Mouse (Mus musculus): ENCODE measurements around the gene Grm1.
"Not testable (repeated sequence)": the region's sequence is repeated elsewhere in the genome, so short reads cannot be mapped to it uniquely, and the experiment has no call there.

The Grm1 gene

DNA sequence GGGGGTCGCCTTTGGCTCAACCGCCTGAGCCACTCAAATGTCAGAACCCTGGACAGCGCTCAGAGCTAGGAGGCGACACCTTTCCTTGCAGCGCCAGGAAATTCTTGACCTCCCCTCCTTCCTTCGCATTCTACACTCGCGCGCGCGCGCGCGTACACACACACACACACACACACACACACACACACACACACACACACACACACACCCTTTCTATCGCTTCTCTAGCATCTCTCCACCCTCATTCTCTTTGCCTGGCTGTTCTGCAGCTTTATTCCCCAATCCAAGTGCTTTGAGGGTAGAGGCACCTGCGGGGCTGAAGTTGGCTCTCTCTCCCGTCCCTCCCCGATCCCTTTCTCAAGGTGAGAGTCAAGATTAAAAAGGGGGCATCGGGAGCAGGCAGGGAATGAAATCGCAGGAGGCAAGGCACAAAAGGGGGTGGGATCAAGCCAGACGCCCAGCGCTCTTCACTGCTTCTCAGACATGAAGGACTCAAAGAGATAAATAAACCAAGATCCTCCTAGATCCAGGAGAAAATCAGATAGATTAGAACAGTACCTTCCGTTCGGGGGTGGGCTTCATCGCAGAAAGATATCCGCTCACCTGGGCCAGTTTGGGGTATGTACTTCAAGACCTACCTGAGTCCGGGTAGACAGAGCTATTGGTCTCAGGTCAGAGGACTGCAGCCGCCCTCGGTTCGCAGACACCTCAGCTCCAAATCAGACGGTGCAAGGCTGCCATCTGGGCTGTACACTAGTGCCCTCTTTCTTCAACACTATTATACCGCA, at the start of gene Grm1:
Gene Grm1 (minus strand): TSS at position 746 of the 788 bp plus-strand sequence.
- DNase-seq (ENCODE audit: low read depth, low spot score): peak; percentile 49

DNA sequence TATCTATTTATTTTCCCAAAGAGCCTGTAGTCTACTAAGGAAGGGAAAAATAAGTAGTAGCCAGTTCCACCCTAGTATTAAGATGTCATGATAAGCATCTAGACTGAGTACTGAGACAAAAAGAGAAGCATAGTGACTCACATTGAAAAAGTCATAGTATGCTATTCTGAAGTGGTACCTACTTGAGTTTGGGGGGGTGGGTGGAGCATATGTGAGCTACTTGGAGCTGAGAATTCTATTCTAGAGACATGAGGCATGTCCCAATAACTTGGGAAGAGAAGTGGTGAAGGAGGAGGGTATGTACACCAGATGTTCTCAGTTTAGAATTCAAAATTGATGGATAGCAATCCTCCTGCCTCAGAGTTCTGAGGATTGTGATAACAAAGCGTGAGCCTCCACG, 39.6 kb upstream of the Grm1 start:
- DNase-seq (ENCODE audit: low read depth, low spot score): no peak

- DNase-seq (ENCODE audit: low read depth, low spot score): no peak
Observed at GRCm38 (mm10) chr10:11098475-11099044, 16.4 kb upstream of the Grm1 start.

DNA sequence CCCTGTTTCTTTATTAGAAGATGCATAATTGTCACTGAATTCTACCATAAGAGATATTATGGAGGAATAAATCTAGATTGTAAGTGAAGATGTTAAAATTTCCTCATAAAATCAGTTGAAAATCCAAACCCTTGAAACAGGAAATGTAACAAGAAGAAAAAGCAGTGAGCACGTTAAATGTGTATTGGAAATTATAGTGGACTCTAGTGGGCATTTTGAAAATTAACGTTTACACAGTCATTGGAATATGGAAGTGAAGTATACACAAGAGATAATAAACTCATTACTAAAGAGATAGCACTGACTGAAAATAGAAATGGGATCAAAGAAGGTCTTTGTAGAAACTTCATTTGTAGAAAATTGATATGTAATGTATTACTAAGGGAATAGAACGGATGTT, 4.2 kb upstream of the Grm1 start:
- DNase-seq (ENCODE audit: low read depth, low spot score): no peak

DNA sequence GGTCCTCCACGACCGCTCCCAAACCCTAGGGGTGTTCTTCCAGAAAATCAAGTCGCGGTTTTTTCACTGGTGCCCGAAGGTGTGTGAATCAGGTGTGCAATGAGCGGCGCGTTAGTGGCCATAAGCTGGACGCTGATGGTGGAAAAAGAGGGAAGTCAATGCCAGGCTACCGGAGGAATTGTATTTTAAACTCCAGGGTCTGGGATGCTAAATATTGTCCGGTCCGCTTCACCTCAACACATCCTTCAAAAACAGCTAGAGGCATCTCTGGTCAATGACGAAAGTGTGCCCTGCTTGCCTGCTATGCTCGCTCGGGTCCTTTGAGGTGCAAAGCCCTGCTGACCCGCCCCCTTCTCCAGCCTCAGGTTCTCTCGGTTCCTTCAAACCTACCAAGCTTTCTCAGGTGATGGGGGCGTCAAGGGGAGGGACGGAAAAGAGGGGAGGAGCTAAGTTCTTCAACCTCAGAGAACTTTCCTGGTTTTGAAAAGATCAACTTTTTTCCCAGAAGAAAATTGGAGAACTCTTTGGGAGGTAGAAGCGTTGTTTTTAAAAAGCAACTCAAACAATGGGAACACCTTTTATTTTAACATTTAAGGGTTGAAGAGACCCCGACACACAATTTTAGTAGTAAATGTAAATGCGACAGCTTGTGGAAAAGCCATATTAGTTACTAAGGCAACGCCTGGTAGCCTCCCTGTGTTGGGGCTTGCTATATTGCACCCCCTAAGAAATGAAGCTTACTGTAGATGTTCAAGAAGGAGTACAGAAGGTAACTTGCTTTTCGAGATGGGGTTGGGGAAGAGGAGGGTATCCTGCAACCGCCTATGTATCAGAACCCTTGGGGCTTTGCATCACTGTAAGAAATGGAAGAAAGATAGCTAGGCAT, 1.2 kb downstream of the Grm1 start:
- DNase-seq (ENCODE audit: low read depth, low spot score): no peak

GRCm38 (mm10) chr10:11080013-11080724, 2.0 kb downstream of the Grm1 start:
- DNase-seq (ENCODE audit: low read depth, low spot score): no peak

DNA sequence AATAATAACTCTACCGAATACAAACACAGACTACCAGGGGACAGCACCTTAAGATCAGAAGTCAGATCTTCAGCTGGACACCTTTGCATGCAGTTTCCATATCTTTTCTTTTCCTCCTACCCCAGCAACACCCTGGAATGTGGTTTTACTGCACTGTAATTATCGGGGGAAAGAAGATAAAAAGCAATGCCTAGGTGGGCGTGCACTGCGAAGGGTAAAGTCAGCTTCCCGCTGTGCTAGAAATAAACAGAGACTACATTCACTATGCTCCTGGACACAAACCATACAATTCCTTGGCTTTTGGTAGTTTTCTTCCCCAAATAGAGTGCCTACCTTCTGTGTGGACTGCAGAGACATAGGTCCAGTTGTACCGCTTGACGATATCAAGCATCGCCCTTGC, 2.6 kb downstream of the Grm1 start:
- no peak for DNase-seq (ENCODE audit: low read depth, low spot score)

DNA sequence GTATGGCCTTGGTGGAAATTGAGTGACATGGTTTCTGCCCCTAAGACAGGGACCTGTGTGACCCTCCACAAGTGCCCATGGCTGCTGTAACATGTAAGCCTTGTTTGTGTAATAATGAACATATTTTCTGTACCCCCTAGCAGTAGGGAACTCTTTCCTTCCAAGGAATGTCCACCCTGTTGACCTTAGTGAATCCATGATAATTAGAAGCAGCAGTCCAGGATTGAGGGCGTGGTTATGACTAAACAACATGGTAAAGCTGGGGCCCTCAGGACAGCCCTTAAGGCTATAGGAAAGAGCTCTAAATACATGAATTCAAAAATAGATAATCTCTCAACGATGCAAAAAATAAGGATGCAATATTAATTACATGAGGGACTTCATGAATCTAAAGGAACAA, 17.0 kb downstream of the Grm1 start:
- no peak for DNase-seq (ENCODE audit: low read depth, low spot score)

- DNase-seq (ENCODE audit: low read depth, low spot score): no peak
Observed at GRCm38 (mm10) chr10:11061318-11062071, 20.7 kb downstream of the Grm1 start.

- DNase-seq (ENCODE audit: low read depth, low spot score): no peak
Observed at GRCm38 (mm10) chr10:11049361-11049760, 32.8 kb downstream of the Grm1 start.

- DNase-seq (ENCODE audit: low read depth, low spot score): not testable (repeated sequence)
Observed at GRCm38 (mm10) chr10:11045421-11045820, 36.7 kb downstream of the Grm1 start.

- no peak for DNase-seq (ENCODE audit: low read depth, low spot score)
Observed at GRCm38 (mm10) chr10:11044455-11045106, 37.6 kb downstream of the Grm1 start.

DNA sequence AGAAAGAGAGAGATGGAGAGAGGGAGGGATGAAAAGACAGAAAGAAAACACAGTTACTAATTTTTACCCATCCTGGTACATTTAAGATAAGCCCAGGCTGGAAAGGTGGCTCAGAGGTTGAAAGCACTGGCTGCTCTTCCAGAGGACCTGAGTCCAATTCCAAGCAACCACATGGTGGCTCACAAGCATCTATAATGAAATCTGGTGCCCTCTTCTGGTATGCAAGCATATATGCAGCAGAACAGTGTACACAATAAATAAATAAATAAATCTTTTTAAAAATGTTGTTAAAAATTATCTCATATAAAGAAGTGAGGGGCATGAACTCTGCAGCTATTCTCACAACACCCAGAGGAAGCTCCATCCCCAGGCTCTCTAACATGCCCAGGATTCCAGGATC, 42.8 kb downstream of the Grm1 start:
- no peak for DNase-seq (ENCODE audit: low read depth, low spot score)

GRCm38 (mm10) chr10:11032221-11032620, 49.9 kb downstream of the Grm1 start:
- DNase-seq (ENCODE audit: low read depth, low spot score): no peak

- no peak for DNase-seq (ENCODE audit: low read depth, low spot score)
Observed at GRCm38 (mm10) chr10:11025764-11026518, 56.2 kb downstream of the Grm1 start.

- no peak for DNase-seq (ENCODE audit: low read depth, low spot score)
Observed at GRCm38 (mm10) chr10:11018970-11019531, 63.1 kb downstream of the Grm1 start.

- no peak for DNase-seq (ENCODE audit: low read depth, low spot score)
Observed at GRCm38 (mm10) chr10:11013653-11014052, 68.5 kb downstream of the Grm1 start.

DNA sequence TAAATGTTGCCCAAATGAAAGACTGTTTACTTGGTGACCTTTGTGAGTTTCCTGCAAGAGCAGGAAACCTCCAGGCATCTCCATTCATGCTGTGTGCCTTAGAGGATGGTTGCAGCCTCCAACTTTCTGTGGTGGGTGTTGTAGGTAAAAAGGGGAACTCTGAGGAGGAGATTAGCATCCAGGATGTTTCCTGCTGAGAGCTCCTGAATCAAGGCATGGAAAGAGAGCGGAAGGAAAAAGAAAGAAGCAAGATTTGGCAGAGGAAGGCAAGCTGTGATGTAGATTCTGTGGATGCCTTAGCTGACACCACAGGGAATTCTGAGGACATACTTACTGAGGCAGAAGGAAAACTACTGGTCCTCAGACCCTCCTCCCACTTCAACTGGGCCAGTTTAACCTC, 85.4 kb downstream of the Grm1 start:
- DNase-seq (ENCODE audit: low read depth, low spot score): no peak

DNA sequence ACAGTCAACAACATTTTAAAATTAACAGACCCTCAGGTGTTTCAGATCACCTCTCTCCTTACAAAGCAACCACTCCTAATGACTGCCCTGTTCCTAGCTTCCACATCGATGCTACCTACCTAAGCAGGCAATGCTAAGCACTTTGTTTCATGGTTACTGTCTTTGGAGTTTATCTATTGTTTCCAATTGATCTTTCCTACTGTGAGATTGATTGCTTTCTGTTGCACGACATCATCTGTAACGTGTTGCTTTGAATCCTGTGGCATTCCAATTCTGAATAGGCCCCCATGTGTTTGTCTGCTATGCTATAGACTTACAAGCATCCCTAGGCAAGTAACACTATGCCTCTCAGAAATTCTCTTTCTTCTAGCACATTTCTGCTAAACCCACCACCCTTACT, 90.4 kb downstream of the Grm1 start:
- no peak for DNase-seq (ENCODE audit: low read depth, low spot score)

Measured in embryo, embryonic 11.5 days (tissue).